Mouse (Mus musculus) Muller cell, postnatal 12 days (primary cell): Measurements from ENCODE around the gene Rars.

Experiments
- DNase-seq: peaks from one replicate; pipeline ENCODE4 v3.0.0-alpha.2; 2015; ENCODE audit errors: inconsistent ontology term

Rars gene

DNA sequence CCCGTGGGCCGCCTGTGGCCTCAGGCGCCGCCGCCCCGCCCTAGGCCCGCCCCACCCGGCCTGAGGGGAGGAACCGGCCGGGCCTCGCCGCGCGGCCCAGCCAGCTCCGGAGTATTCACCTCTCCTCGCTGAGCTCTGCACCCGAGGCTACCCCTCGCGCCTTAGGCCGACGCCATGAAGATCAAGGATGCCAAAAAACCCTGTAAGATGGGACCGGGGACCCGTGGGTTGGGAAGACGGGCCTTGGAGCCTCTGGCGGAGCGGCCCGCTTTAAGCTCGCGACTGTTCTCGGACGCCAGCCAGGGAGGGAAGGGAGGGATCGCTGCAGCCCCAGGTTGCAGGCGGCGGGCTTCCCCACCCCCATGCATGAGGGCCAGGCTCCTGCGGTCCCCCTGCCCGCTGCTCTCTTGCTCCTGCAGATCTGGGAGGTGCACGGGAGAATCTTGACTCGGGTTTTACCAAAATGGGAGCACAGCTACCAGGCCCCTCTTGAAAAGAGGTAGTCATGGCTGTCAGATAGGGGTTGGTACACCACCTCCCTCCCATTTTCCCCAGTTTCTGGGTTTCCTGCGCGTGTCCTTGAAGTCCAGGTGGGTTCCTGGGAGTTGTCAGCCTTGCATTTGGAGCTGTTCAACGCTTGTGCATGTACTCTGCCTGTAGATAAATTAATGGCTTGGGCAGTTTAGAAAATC is 64.4 kb downstream of the Rars start:
- DNase-seq = peak; percentile 90

DNA sequence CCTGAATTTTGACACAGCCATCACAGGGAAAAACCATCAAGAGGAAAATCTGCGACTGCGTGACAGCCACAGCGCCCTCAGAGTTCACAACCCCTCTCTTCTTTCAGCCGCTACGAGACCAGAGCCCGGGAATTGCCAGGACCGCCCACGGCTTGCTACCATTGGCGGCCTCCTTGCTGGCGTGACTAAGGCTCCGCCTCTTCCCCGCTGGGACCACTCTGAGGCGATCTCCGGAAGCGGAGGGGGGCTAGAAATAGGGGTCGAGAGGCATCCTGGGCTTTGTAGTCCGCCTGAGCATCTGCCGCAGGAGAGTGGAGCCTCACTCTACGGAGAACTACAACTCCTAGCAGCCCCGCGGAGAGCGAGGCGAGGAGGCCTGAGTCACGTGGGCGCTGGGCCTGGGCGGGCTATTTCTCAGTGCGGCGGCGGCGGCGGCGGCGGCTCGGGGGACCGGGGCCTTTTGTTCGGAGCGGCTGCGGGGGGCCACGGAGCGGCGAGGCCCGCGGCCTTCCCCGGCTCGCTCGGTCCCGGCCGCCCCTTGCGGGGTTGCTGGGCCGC is 65.0 kb downstream of the Rars start, which contains the start of gene Pank3:
TSS of gene Pank3 (plus strand) at position 297 of the 558 bp plus-strand sequence.
- peak; percentile 99 for DNase-seq

DNA sequence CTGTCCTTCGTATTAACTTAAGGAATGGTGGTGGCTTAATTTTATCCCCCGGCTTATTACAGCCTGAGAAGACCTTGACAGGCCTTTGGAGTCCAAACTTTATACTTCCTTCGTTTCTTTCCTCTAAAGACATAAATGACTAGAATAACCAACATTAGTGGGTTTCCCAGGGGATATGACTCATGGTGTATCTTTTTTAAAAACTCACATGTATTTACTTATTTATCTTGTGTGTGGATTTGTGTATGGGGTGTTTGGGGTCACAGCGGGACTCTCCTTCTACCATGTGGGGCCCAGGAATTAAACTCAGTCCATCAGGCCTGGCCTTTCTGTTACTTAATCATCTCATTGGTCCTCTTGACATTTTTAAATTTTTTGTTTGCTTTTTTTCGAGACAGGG is 67.5 kb downstream of the Rars start:
- DNase-seq = no peak

DNA sequence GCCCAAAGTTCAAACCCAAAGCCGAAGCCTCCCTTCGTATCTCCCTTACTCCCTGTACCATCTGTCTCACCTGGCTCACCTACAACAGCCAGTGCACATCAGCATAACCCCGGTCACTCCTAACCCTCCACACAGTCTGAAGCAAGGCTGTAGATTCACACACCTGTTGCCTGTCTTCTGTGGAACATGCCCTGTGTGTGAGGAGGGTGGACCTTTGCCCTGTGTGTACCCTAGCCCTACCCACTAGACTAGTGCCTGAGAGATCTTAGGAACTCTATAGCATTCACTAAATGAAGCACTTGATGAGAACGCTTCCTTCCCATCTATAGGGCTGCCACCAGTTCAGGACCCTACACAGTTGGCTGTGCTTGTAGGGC is 73.7 kb downstream of the Rars start:
- DNase-seq = no peak

DNA sequence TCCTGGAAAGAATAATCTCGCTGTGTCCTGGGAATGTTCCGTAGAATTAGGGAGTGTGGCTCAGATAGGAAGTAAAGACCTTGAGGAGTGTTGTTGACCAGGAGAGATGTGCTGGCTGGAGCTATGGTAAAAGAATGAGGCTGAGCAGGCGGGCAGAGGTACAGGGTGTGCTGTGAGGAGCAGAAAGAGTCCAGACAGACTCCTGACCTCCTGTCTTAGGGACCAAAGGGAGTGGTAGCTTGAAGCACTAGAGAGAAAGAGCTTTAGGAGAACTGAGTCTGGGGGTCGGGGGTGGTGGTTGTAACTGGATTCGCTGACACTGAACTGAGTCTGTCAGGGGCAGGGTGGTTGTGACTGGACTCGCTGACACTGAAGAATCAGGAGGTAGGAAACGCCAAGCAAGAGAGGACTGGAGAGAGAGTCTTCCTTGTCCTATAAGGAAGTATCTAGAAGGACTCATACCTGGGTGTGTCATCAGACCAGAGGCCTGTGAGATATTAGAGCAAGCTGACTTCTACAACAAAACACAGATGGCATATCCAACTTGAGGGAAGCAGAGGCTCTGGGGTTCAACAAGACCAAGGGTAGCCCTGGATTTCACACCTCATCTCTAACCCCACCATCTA is 74.2 kb downstream of the Rars start:
- DNase-seq = no peak
